Mouse (Mus musculus): ENCODE measurements around the gene Tat. TPM values are rescaled to one million over a fixed set of nuclear protein-coding genes. Genes with fewer than 3 reads are reported as not detected.
A peak's percentile ranks its signal among the peaks of the same experiment; 100 is the strongest.

The Tat gene
- polyA plus RNA-seq, 1 experiment from 2014 or later, result 0.12 TPM

DNA sequence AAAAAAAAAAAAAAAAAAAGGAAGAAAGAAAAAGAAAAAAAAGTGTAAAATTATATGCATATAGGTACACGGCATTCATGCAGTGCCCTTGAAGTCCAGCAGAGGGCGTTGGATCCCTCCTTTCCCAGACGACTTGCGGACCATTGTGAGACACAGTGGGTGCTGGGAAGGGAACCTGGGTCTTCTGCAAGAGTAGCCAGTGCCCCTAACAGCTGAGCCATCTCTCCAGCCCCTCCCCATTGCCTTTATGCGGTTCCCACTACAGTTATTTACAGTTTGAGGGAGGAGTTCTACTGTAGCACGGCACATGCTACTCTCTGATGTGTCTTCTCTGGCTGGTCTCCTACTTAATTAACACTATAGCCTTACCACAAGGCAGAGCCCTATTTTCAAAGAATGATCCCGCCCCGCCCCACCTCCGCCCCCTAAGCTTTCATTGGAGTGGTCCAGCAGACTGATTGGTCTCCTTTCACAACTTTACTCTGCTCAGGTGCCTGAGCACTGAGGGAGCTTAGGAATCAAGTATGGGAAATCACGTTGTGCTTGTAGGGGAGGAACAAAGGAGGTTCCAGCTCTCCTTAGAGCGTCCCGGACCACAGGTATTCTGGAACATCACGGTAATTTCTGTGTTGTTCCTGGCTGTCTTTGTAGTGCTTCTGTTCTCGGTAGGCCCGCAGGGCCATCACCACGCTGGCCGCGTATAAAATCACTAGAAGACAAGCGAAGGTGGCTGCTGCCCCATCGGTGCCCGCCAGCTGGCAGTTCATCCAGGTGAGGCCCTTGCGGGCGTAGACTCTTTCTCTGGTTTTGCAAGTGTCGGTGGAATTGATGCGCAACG, 42.6 kb upstream of the Tat start:
- no peak overlapping the region for H3K9ac ChIP-seq (ENCODE audit: low read depth, low read length)
- WGBS, result 14% methylated on average over 26 of the region's 26 CpGs
- no peaks in the 10 kb centered on the region for H3K9me3 ChIP-seq (ENCODE audit: control insufficient read depth)
- H3K27me3 ChIP-seq (replicated peaks; ENCODE audit: control insufficient read depth, insufficient read depth, low read length), result no peaks in the 10 kb centered on the region
- no peaks in the 10 kb centered on the region; the same call in 1 of the 2 replicates for H3K36me3 ChIP-seq (ENCODE audit: control insufficient read depth, insufficient read depth)
- H3K27ac ChIP-seq (ENCODE audit: low read depth, low read length), result no peak overlapping the region
- H3K4me2 ChIP-seq (replicated peaks; ENCODE audit: low read depth), result peak overlapping the region; percentile 28
- peak; percentile 75 for TF ChIP-seq CTCF (IDR thresholded peaks at IDR 0.05; ENCODE audit: low read depth)
- no peak for ATAC-seq
- H3K4me3 ChIP-seq (ENCODE audit: low read depth, low read length), result no peak overlapping the region
- H3K4me1 ChIP-seq (replicated peaks; ENCODE audit: control insufficient read depth, insufficient read depth, low read length), result no peaks in the 10 kb centered on the region; the same call in none of the 2 replicates

- WGBS, result 14% methylated on average over 19 of the region's 19 CpGs
- H3K27me3 ChIP-seq (replicated peaks; ENCODE audit: control insufficient read depth, insufficient read depth, low read length), result no peaks in the 10 kb centered on the region
- no peaks in the 10 kb centered on the region; the same call in 1 of the 2 replicates for H3K36me3 ChIP-seq (ENCODE audit: control insufficient read depth, insufficient read depth)
- no peaks in the 10 kb centered on the region for H3K9me3 ChIP-seq (ENCODE audit: control insufficient read depth)
- ATAC-seq, result no peak
- H3K4me2 ChIP-seq (replicated peaks; ENCODE audit: low read depth), result peak overlapping the region; percentile 28
- TF ChIP-seq CTCF (IDR thresholded peaks at IDR 0.05; ENCODE audit: low read depth), result no peak
- H3K9ac ChIP-seq (ENCODE audit: low read depth, low read length), result no peak overlapping the region
- H3K4me1 ChIP-seq (replicated peaks; ENCODE audit: control insufficient read depth, insufficient read depth, low read length), result no peaks in the 10 kb centered on the region; the same call in none of the 2 replicates
- H3K27ac ChIP-seq (ENCODE audit: low read depth, low read length), result no peak overlapping the region
- no peak overlapping the region for H3K4me3 ChIP-seq (ENCODE audit: low read depth, low read length)
Observed at GRCm38 (mm10) chr8:109948285-109948564, 42.0 kb upstream of the Tat start.

- WGBS, result 74% methylated on average over 7 of the region's 7 CpGs
- no peak for ATAC-seq
- TF ChIP-seq CTCF (IDR thresholded peaks at IDR 0.05; ENCODE audit: low read depth), result no peak
Observed at GRCm38 (mm10) chr8:109952171-109952570, 38.1 kb upstream of the Tat start.

GRCm38 (mm10) chr8:109954486-109954948, 35.7 kb upstream of the Tat start:
- Histone ChIP-seq H3K27ac (ENCODE audit: low read depth, low read length) (no peak overlapping the region), H3K4me3 (ENCODE audit: low read depth, low read length) (no peak overlapping the region), H3K9me3 (ENCODE audit: control insufficient read depth) (no peaks in the 10 kb centered on the region), H3K4me2 (replicated peaks; ENCODE audit: low read depth) (no peak overlapping the region), H3K36me3 (ENCODE audit: control insufficient read depth, insufficient read depth) (peaks cover 6% of the 10 kb centered on the region; the same call in 1 of the 2 replicates), H3K4me1 (replicated peaks; ENCODE audit: control insufficient read depth, insufficient read depth, low read length) (no peaks in the 10 kb centered on the region; the same call in 1 of the 2 replicates), H3K9ac (ENCODE audit: low read depth, low read length) (no peak overlapping the region), H3K27me3 (replicated peaks; ENCODE audit: control insufficient read depth, insufficient read depth, low read length) (no peaks in the 10 kb centered on the region)
- ATAC-seq, result no peak
- WGBS, result 59% methylated on average over 13 of the region's 13 CpGs
- TF ChIP-seq CTCF (IDR thresholded peaks at IDR 0.05; ENCODE audit: low read depth), result no peak

More at GRCm38 (mm10) chr8:109952171-109952570, 38.1 kb upstream of the Tat start:
- Histone ChIP-seq H3K4me2 (replicated peaks; ENCODE audit: low read depth) (no peak overlapping the region), H3K36me3 (ENCODE audit: control insufficient read depth, insufficient read depth) (peaks cover 6% of the 10 kb centered on the region; the same call in 1 of the 2 replicates), H3K9me3 (ENCODE audit: control insufficient read depth) (no peaks in the 10 kb centered on the region), H3K4me1 (replicated peaks; ENCODE audit: control insufficient read depth, insufficient read depth, low read length) (no peaks in the 10 kb centered on the region; the same call in 1 of the 2 replicates), H3K27ac (ENCODE audit: low read depth, low read length) (no peak overlapping the region), H3K4me3 (ENCODE audit: low read depth, low read length) (no peak overlapping the region), H3K9ac (ENCODE audit: low read depth, low read length) (no peak overlapping the region), H3K27me3 (replicated peaks; ENCODE audit: control insufficient read depth, insufficient read depth, low read length) (no peaks in the 10 kb centered on the region)

DNA sequence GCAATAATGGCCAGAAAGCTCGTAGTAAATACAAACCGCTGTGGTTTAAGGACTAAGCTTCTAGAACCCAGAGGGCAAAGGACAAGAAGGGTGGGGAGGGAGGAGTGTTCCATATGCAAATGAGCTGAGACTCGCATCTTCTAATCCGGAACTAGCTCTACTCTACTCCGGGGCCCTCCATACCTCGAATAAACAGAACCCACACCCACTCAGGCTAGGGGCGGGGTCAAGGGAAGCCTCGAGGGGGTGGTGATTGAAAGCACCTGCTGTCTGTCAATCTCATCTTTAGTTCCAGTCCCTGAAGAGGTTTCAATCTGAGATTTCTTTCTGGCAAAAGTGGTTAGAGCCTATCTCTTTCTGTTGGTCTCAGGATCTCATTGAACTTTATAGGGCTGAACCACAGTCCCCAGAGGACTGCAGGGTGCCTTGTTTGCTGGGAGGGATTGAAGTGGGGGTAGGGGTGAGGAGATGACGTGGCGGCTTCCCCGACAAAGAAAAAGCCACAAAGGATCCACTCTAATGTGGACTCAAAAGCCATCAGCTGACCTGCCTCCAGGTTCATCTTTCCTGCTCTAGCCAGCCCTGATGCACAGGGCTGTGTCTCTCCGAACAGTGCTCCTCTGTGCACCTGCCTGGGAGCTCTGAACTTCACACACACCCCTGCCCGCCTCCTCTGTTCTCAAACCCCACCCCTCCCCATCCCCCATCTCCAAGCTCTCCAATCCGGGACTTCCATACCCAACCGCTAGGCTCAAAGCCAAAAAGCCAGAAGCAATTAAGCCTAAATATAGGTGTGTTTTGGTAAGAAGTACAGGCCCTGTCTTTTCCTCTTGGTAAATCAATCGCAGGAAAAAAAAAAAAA, 32.8 kb upstream of the Tat start:
- peak; percentile 76 for ATAC-seq
- whole genome bisulfite sequencing, result 11% methylated on average over 16 of the region's 16 CpGs
- Histone ChIP-seq H3K36me3 (ENCODE audit: control insufficient read depth, insufficient read depth) (peaks cover 6% of the 10 kb centered on the region; the same call in 1 of the 2 replicates), H3K9me3 (ENCODE audit: control insufficient read depth) (no peaks in the 10 kb centered on the region), H3K4me1 (replicated peaks; ENCODE audit: control insufficient read depth, insufficient read depth, low read length) (no peaks in the 10 kb centered on the region; the same call in 1 of the 2 replicates), H3K4me3 (ENCODE audit: low read depth, low read length) (0 out of 2 replicates have a peak overlapping the region, but pooled peaks have one; percentile 3), H3K4me2 (replicated peaks; ENCODE audit: low read depth) (peak overlapping the region; percentile 48), H3K9ac (ENCODE audit: low read depth, low read length) (no peak overlapping the region), H3K27me3 (replicated peaks; ENCODE audit: control insufficient read depth, insufficient read depth, low read length) (no peaks in the 10 kb centered on the region; the same call in 1 of the 2 replicates), H3K27ac (ENCODE audit: low read depth, low read length) (peak overlapping the region; percentile 54)
- TF ChIP-seq CTCF (IDR thresholded peaks at IDR 0.05; ENCODE audit: low read depth), result peak; percentile 19

Measured in intestine, postnatal 0 days (tissue).